Mouse (Mus musculus) ES-Bruce4 (cell line): ENCODE results near the gene Igsf9b.

ENCODE experiments used
- CTCF ChIP-seq: IDR thresholded peaks from one replicate; pipeline ENCODE4 v1.8.1; 2011; ENCODE audit warnings: low read depth, low read length
- POLR2A ChIP-seq: IDR thresholded peaks from one replicate; pipeline ENCODE4 v1.8.1; 2011; ENCODE audit warnings: low read length; ENCODE audit not compliant: insufficient read depth

DNA sequence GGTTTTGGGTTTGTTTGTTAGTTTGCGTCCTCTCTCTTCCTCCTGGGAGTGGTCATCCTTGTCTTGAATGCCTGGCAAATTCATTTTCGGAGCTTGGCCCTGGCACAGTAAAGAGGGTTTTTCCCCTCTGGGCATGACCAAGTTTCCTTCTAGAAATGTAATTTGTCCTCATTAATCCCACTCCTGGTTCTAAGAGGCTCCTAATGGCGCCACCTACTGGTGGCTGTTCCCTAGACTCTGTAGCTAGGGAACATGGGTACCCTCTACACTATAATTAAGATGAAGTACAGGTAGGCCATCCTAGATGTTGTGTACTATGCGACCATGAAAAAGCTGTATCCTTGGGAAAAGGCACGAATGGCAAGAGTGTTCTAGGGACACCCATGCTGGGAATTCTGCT, 11.6 kb upstream of the Igsf9b start:
- TF ChIP-seq CTCF (no peak), POLR2A (no peak)
